Mouse (Mus musculus) bone marrow, adult 2 months (tissue): ENCODE results near the gene Gpc6.

Source experiments
- CTCF ChIP-seq: fragments of 200-500 bp; IDR thresholded peaks from 2 replicates; pipeline ENCODE4 v1.5.1; 2011; ENCODE audit warnings: low read length, control low read depth; ENCODE audit not compliant: control insufficient read depth, insufficient read depth
- POLR2A ChIP-seq: fragments of 200-500 bp; IDR thresholded peaks from 2 replicates; pipeline ENCODE4 v1.6.1; 2011; ENCODE audit warnings: low read depth, mild to moderate bottlenecking, control low read depth, low read length, borderline replicate concordance; ENCODE audit not compliant: control insufficient read depth

DNA sequence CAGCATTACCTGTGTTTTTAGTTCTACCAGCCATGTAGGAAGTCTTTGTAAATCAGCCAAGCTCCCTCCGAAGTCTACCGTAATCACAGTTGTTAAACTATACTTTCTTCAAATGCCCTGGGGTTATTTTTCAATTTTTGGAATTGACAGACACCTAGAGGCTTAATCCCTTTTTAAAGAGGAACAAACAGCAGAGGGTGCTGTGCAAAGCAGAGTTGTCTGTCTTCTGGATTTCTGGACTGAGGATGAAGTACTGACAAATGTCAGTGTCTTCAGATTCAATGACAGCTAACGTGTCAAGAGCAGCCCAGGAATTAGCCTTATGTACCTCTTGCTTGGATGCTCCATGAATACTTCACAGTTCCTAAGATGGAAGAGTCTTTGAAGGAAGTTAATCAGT lies 62.2 kb downstream of the Gpc6 start:
- no peak for TF ChIP-seq CTCF
- TF ChIP-seq POLR2A, result no peak
